ENCODE assay signal across 9 mouse cellular contexts in the genomic region with DNA sequence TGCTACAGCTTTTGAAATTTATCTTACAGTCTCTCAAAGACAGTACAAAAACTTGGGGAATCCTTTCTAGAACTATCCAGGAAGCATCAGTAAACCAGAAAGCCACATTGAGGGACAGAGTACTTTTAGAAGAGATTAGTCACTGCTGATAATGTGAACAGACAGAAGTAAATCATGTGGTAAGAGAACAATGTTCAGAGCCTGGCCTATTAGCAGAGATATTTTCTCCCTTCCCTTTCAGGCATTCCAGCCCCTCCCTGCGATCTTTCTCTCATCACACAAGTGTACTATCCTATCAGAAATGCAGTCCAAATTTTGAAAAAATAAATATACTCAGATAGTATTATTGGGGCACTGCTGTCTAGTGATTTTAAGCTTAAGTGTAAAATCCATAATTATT. TPM values are rescaled to one million over a fixed set of nuclear protein-coding genes. Genes with fewer than 3 reads are reported as not detected.
DNase-seq lines count a peak whose midpoint lies in the region; ATAC-seq and TF ChIP-seq lines count a peak whose summit lies in the region.
"Had no signal": no experiment of that assay in that cellular context is flagged by ENCODE, and none has a peak within 500 bp of the region (broad histone marks: within the 10 kb centered on the region; RNA-seq: fewer than 3 reads in every experiment).

No protein-coding gene starts in this region.

- DNase-seq in heart, postnatal 0 days (ENCODE audit: low spot score), result no peak
- no peak for DNase-seq in heart, postnatal 14 days
- peak; percentile 22 for DNase-seq in adipocyte (ENCODE audit: low spot score)
- no peak for DNase-seq in hindbrain, embryonic 14.5 days (ENCODE audit: low spot score)
- no peak for DNase-seq in urinary bladder, adult 18-20 months (ENCODE audit: low spot score in 2 of 2)
- no peak for DNase-seq in embryo, embryonic 10 days (ENCODE audit: low spot score)
- DNase-seq in layer of hippocampus, adult 11-12 months (ENCODE audit: low spot score), result no peak

- no peak for ATAC-seq in heart, postnatal 0 days (ENCODE audit: insufficient read depth, low read depth)
- no peak for ATAC-seq in hindbrain, embryonic 14.5 days (ENCODE audit: low FRiP score)
- no peak for ATAC-seq in midbrain, embryonic 13.5 days
- ATAC-seq: Patski had no signal

- no peaks in the 10 kb centered on the region for H3K9me3 ChIP-seq in heart, postnatal 0 days (replicated peaks; ENCODE audit: control insufficient read depth, low read length)
- H3K9me3 ChIP-seq in hindbrain, embryonic 14.5 days (ENCODE audit: control insufficient read depth, low read length), result no peaks in the 10 kb centered on the region
- H3K9me3 ChIP-seq in midbrain, embryonic 13.5 days, result no peaks in the 10 kb centered on the region

- WGBS in heart, postnatal 0 days, result 70% methylated on average over 1 of the region's 1 CpGs
- WGBS in hindbrain, embryonic 14.5 days, result 88% methylated on average over 1 of the region's 1 CpGs
- 68% methylated on average over 1 of the region's 1 CpGs for WGBS in midbrain, embryonic 13.5 days

- no peak for TF ChIP-seq EP300 in heart, postnatal 0 days (IDR thresholded peaks at IDR 0.05; ENCODE audit: low read depth)

- no peak overlapping the region for H3K27ac ChIP-seq in heart, postnatal 0 days (ENCODE audit: low read depth)
- no peak overlapping the region for H3K27ac ChIP-seq in hindbrain, embryonic 14.5 days
- no peak overlapping the region for H3K27ac ChIP-seq in midbrain, embryonic 13.5 days

- H3K27me3 ChIP-seq in heart, postnatal 0 days (ENCODE audit: control insufficient read depth, insufficient read depth, low read length), result no peaks in the 10 kb centered on the region
- no peaks in the 10 kb centered on the region for H3K27me3 ChIP-seq in hindbrain, embryonic 14.5 days (ENCODE audit: control insufficient read depth, insufficient read depth, low read length)
- H3K27me3 ChIP-seq in midbrain, embryonic 13.5 days, result no peaks in the 10 kb centered on the region
- H3K27me3 ChIP-seq: Patski had no signal

- no peak for TF ChIP-seq CTCF in heart, postnatal 0 days (IDR thresholded peaks at IDR 0.05; ENCODE audit: low read depth)

- peak overlapping the region; percentile 70 for H3K4me2 ChIP-seq in heart, postnatal 0 days (ENCODE audit: low read depth, low read length)
- peak overlapping the region; percentile 70 for H3K4me2 ChIP-seq in hindbrain, embryonic 14.5 days (replicated peaks)
- H3K4me2 ChIP-seq in midbrain, embryonic 13.5 days (replicated peaks), result peak overlapping the region; percentile 65

- 0 out of 2 replicates have a peak overlapping the region, but pooled peaks have one; percentile 65 for H3K9ac ChIP-seq in heart, postnatal 0 days (replicated peaks; ENCODE audit: low read depth, low read length)
- H3K9ac ChIP-seq in hindbrain, embryonic 14.5 days, result peak overlapping the region; percentile 64
- H3K9ac ChIP-seq in midbrain, embryonic 13.5 days (replicated peaks), result no peak overlapping the region

- H3K4me1 ChIP-seq in heart, postnatal 0 days (ENCODE audit: control insufficient read depth, insufficient read depth), result peaks cover 3% of the 10 kb centered on the region
- peaks cover 8% of the 10 kb centered on the region; the same call in 1 of the 2 replicates for H3K4me1 ChIP-seq in hindbrain, embryonic 14.5 days (replicated peaks; ENCODE audit: control insufficient read depth, insufficient read depth, low read length)
- peaks cover 18% of the 10 kb centered on the region for H3K4me1 ChIP-seq in midbrain, embryonic 13.5 days (replicated peaks)

- intact Hi-C loops in heart, postnatal 14 days (cut with DNase I), result loop anchor here (5.0 to 10.0 kb wide), 4 partner anchors 49 to 423 kb away; a partner anchor contains a TSS

- H3K4me3 ChIP-seq in heart, postnatal 0 days (ENCODE audit: low read depth, low read length), result peak overlapping the region; percentile 70
- H3K4me3 ChIP-seq in hindbrain, embryonic 14.5 days (replicated peaks; ENCODE audit: low read length), result peak overlapping the region; percentile 56
- peak overlapping the region; percentile 55 for H3K4me3 ChIP-seq in midbrain, embryonic 13.5 days (replicated peaks)

- H3K36me3 ChIP-seq in heart, postnatal 0 days (replicated peaks; ENCODE audit: control insufficient read depth, insufficient read depth, low read length), result no peaks in the 10 kb centered on the region
- no peaks in the 10 kb centered on the region for H3K36me3 ChIP-seq in hindbrain, embryonic 14.5 days (replicated peaks; ENCODE audit: control insufficient read depth, insufficient read depth)
- no peaks in the 10 kb centered on the region for H3K36me3 ChIP-seq in midbrain, embryonic 13.5 days

RNA-seq across cellular contexts. Expression of a gene that starts 0.9 kb away (rescaled TPM):
- total RNA-seq in heart, postnatal 0 days (2014; rRNA removed; ENCODE audit: low replicate concordance), result 1.7 and 9.4 TPM in 2 replicates
- 2.5 and 2.8 TPM in 2 replicates for polyA plus RNA-seq in heart, postnatal 0 days (2015; fragmentation: Nextera tagmentation; extraction: Ambion mirVana)
- total RNA-seq in heart, postnatal 14 days (2021), result 1 to 10 TPM; 6.0 to 6.8 TPM
- polyA plus RNA-seq in hindbrain, embryonic 14.5 days (2014; fragmentation: Nextera tagmentation; extraction: Ambion mirVana), result 4.3 and 4.5 TPM in 2 replicates
- 9.8 and 10.3 TPM in 2 replicates for polyA plus RNA-seq in midbrain, embryonic 13.5 days (2015; fragmentation: Nextera tagmentation; extraction: Ambion mirVana)

RNA-seq across cellular contexts. Expression of a gene that starts 26.9 kb away (rescaled TPM):
- 1.5 and 3.0 TPM in 2 replicates for total RNA-seq in heart, postnatal 0 days (2014; rRNA removed; ENCODE audit: low replicate concordance)
- 2.0 and 2.2 TPM in 2 replicates for polyA plus RNA-seq in heart, postnatal 0 days (2015; fragmentation: Nextera tagmentation; extraction: Ambion mirVana)
- total RNA-seq in heart, postnatal 14 days (2021), result 1 to 10 TPM; 1.8 to 3.1 TPM
- polyA plus RNA-seq in hindbrain, embryonic 14.5 days (2014; fragmentation: Nextera tagmentation; extraction: Ambion mirVana), result 8.5 and 9.2 TPM in 2 replicates
- 8.0 and 8.7 TPM in 2 replicates for polyA plus RNA-seq in midbrain, embryonic 13.5 days (2015; fragmentation: Nextera tagmentation; extraction: Ambion mirVana)

RNA-seq across cellular contexts. Expression of a gene that starts 41.2 kb away (rescaled TPM):
- total RNA-seq in heart, postnatal 0 days (2014; rRNA removed; ENCODE audit: low replicate concordance), result 3.4 and 16.8 TPM in 2 replicates
- 4.3 and 5.0 TPM in 2 replicates for polyA plus RNA-seq in heart, postnatal 0 days (2015; fragmentation: Nextera tagmentation; extraction: Ambion mirVana)
- 1 to 10 TPM; 6.4 to 7.1 TPM for total RNA-seq in heart, postnatal 14 days (2021)
- 13.4 and 13.6 TPM in 2 replicates for polyA plus RNA-seq in hindbrain, embryonic 14.5 days (2014; fragmentation: Nextera tagmentation; extraction: Ambion mirVana)
- 15.4 and 18.3 TPM in 2 replicates for polyA plus RNA-seq in midbrain, embryonic 13.5 days (2015; fragmentation: Nextera tagmentation; extraction: Ambion mirVana)

RNA-seq across cellular contexts. Expression of a gene that starts 51.4 kb away (rescaled TPM):
- not detected in 2 replicates for total RNA-seq in heart, postnatal 0 days (2014; rRNA removed; ENCODE audit: low replicate concordance)
- 0.25 and 0.33 TPM in 2 replicates for polyA plus RNA-seq in heart, postnatal 0 days (2015; fragmentation: Nextera tagmentation; extraction: Ambion mirVana)
- total RNA-seq in heart, postnatal 14 days (2021), result 1 to 10 TPM in 1 of 2 experiments, under 1 TPM in 1; 0.90 to 1.1 TPM
- polyA plus RNA-seq in hindbrain, embryonic 14.5 days (2014; fragmentation: Nextera tagmentation; extraction: Ambion mirVana), result 3.5 and 3.7 TPM in 2 replicates
- 3.5 and 3.6 TPM in 2 replicates for polyA plus RNA-seq in midbrain, embryonic 13.5 days (2015; fragmentation: Nextera tagmentation; extraction: Ambion mirVana)
